Mouse (Mus musculus) MEL (cell line): ENCODE measurements around the gene Slc35e4. TPM values are rescaled to one million over a fixed set of nuclear protein-coding genes. Genes with fewer than 3 reads are reported as not detected.

ENCODE experiments used
- DNase-seq: peaks from one replicate; pipeline ENCODE4 v3.0.0; 2011; ENCODE audit warnings: low read depth, low spot score
- H3K27ac ChIP-seq: 2 replicates; pipeline ENCODE4 v1.5.1; 2012; ENCODE audit warnings: low read depth, mild to moderate bottlenecking, control low read depth, low read length, moderate library complexity; ENCODE audit not compliant: control insufficient read depth
- H3K27me3 ChIP-seq, 2 experiments: fragments of 150-350 bp in 1 of 2; sonication (generic) in 1 of 2; 2 replicates each; pipeline ENCODE4 v1.6.1; 2012; ENCODE audit warnings: low read length in 2 of 2, mild to moderate bottlenecking in 2 of 2, improper control_type of control experiment in 1 of 2, moderate library complexity in 1 of 2; ENCODE audit not compliant: insufficient read depth in 2 of 2, control insufficient read depth in 1 of 2
- H3K36me3 ChIP-seq, 2 experiments: 2 replicates each; pipeline ENCODE4 v1.6.1; 2012 to 2014; ENCODE audit warnings: low read length in 2 of 2, improper control_type of control experiment in 1 of 2, inconsistent platforms in 1 of 2, mild to moderate bottlenecking in 1 of 2; ENCODE audit not compliant: insufficient read depth in 2 of 2, control insufficient read depth in 1 of 2
- H3K4me1 ChIP-seq, 2 experiments: fragments of 150-350 bp in 1 of 2; sonication (generic) in 1 of 2; 2 replicates each; pipeline ENCODE4 v1.6.1; 2012; ENCODE audit warnings: low read length in 2 of 2, improper control_type of control experiment in 1 of 2, mild to moderate bottlenecking in 1 of 2; ENCODE audit not compliant: insufficient read depth in 2 of 2, control insufficient read depth in 1 of 2
- H3K4me3 ChIP-seq, 2 experiments: fragments of 150-350 bp in 1 of 2; sonication (generic) in 1 of 2; 2 replicates each; pipeline ENCODE4 v1.5.1; 2012; ENCODE audit warnings: low read depth in 2 of 2, low read length in 2 of 2, mild to moderate bottlenecking in 2 of 2, moderate library complexity in 2 of 2, control low read depth in 1 of 2, improper control_type of control experiment in 1 of 2; ENCODE audit not compliant: control insufficient read depth in 1 of 2, insufficient read depth in 1 of 2
- H3K79me2 ChIP-seq: 2 replicates; pipeline ENCODE4 v1.6.1; 2012; ENCODE audit warnings: mild to moderate bottlenecking, low read length, moderate library complexity; ENCODE audit not compliant: control insufficient read depth, poor library complexity, insufficient read depth
- H3K9ac ChIP-seq: 2 replicates; pipeline ENCODE4 v1.6.1; 2012; ENCODE audit warnings: low read depth, mild to moderate bottlenecking, control low read depth, low read length, moderate library complexity; ENCODE audit not compliant: control insufficient read depth, poor library complexity, severe bottlenecking
- H3K9me3 ChIP-seq: fragments of 150-350 bp; sonication (generic); replicated peaks from 2 replicates; pipeline ENCODE4 v1.6.1; 2012; ENCODE audit warnings: mild to moderate bottlenecking, low read length, improper control_type of control experiment, moderate library complexity; ENCODE audit not compliant: insufficient read depth
- BHLHE40 ChIP-seq: IDR thresholded peaks from 2 replicates; pipeline ENCODE4 v1.6.1; 2012; ENCODE audit warnings: low read depth, mild to moderate bottlenecking, inconsistent platforms, low read length, improper control_type of control experiment, borderline replicate concordance
- CHD1 ChIP-seq: IDR thresholded peaks from 2 replicates; pipeline ENCODE4 v1.6.1; 2012; ENCODE audit warnings: low read depth, mild to moderate bottlenecking, inconsistent platforms, low read length, improper control_type of control experiment
- E2F4 ChIP-seq: IDR thresholded peaks from 2 replicates; pipeline ENCODE4 v1.6.1; 2011; ENCODE audit warnings: low read depth, low read length, improper control_type of control experiment, borderline replicate concordance
- GABPA ChIP-seq: IDR thresholded peaks from 2 replicates; pipeline ENCODE4 v1.6.1; 2012; ENCODE audit warnings: low read depth, mild to moderate bottlenecking, inconsistent platforms, low read length, improper control_type of control experiment, moderate library complexity
- GATA1 ChIP-seq: IDR thresholded peaks from 2 replicates; pipeline ENCODE4 v1.6.1; 2011; ENCODE audit warnings: low read depth, low read length, improper control_type of control experiment
- HCFC1 ChIP-seq: IDR thresholded peaks from 2 replicates; pipeline ENCODE4 v1.6.1; 2012; ENCODE audit warnings: low read depth, mild to moderate bottlenecking, inconsistent platforms, low read length, improper control_type of control experiment, moderate library complexity
- JUND ChIP-seq: IDR thresholded peaks from 2 replicates; pipeline ENCODE4 v1.6.1; 2011; ENCODE audit warnings: low read depth, mild to moderate bottlenecking, improper control_type of control experiment, low read length
- KAT2A ChIP-seq: conservative IDR thresholded peaks from 2 replicates; pipeline ENCODE4 v1.6.1; 2012; ENCODE audit warnings: low read depth, low read length, improper control_type of control experiment, inconsistent platforms
- MAFK ChIP-seq: IDR thresholded peaks from 2 replicates; pipeline ENCODE4 v1.6.1; 2011; ENCODE audit warnings: low read depth, mild to moderate bottlenecking, low read length, improper control_type of control experiment, borderline replicate concordance
- MAX ChIP-seq: IDR thresholded peaks from 2 replicates; pipeline ENCODE4 v1.6.1; 2011; ENCODE audit warnings: low read length, improper control_type of control experiment
- MAZ ChIP-seq: IDR thresholded peaks from 2 replicates; pipeline ENCODE4 v1.6.1; 2012; ENCODE audit warnings: low read depth, mild to moderate bottlenecking, inconsistent platforms, low read length, improper control_type of control experiment
- MEF2A ChIP-seq: IDR thresholded peaks from 2 replicates; pipeline ENCODE4 v1.6.1; 2014; ENCODE audit warnings: low read depth, mild to moderate bottlenecking, inconsistent platforms, low read length, improper control_type of control experiment; ENCODE audit not compliant: poor library complexity, insufficient replicate concordance, severe bottlenecking; ENCODE audit errors: extremely low read depth
- MXI1 ChIP-seq: IDR thresholded peaks from 2 replicates; pipeline ENCODE4 v1.6.1; 2011; ENCODE audit warnings: mild to moderate bottlenecking, low read depth, low read length, improper control_type of control experiment
- MYB ChIP-seq: IDR thresholded peaks from 2 replicates; pipeline ENCODE4 v1.6.1; 2011; ENCODE audit warnings: mild to moderate bottlenecking, low read depth, low read length, improper control_type of control experiment
- MYC ChIP-seq: IDR thresholded peaks from 2 replicates; pipeline ENCODE4 v1.6.1; 2011; ENCODE audit warnings: low read depth, mild to moderate bottlenecking, low read length, improper control_type of control experiment, moderate library complexity
- NELFE ChIP-seq: IDR thresholded peaks from 2 replicates; pipeline ENCODE4 v1.6.1; 2011; ENCODE audit warnings: low read depth, low read length, improper control_type of control experiment
- NRF1 ChIP-seq: IDR thresholded peaks from 2 replicates; pipeline ENCODE4 v1.6.1; 2014; ENCODE audit warnings: low read depth, mild to moderate bottlenecking, inconsistent platforms, low read length, improper control_type of control experiment, moderate library complexity; ENCODE audit not compliant: poor library complexity, insufficient read depth, severe bottlenecking
- POLR2A ChIP-seq, 2 experiments: IDR thresholded peaks; 2 replicates each; pipeline ENCODE4 v1.6.1; 2011 to 2012; ENCODE audit warnings: low read length in 2 of 2, mild to moderate bottlenecking in 2 of 2, control low read depth in 1 of 2, improper control_type of control experiment in 1 of 2, low read depth in 1 of 2, moderate library complexity in 1 of 2; ENCODE audit not compliant: control insufficient read depth in 1 of 2, insufficient read depth in 1 of 2, poor library complexity in 1 of 2
- POLR2AphosphoS2 ChIP-seq: IDR thresholded peaks from 2 replicates; pipeline ENCODE4 v1.6.1; 2011; ENCODE audit warnings: low read length, improper control_type of control experiment
- RCOR1 ChIP-seq: IDR thresholded peaks from 2 replicates; pipeline ENCODE4 v1.6.1; 2012; ENCODE audit warnings: low read depth, mild to moderate bottlenecking, inconsistent platforms, low read length, improper control_type of control experiment
- SMC3 ChIP-seq: IDR thresholded peaks from 2 replicates; pipeline ENCODE4 v1.6.1; 2011; ENCODE audit warnings: low read depth, low read length, improper control_type of control experiment
- TCF12 ChIP-seq: IDR thresholded peaks from 2 replicates; pipeline ENCODE4 v1.6.1; 2014; ENCODE audit warnings: low read depth, mild to moderate bottlenecking, inconsistent platforms, low read length, improper control_type of control experiment, moderate library complexity
- UBTF ChIP-seq: IDR thresholded peaks from 2 replicates; pipeline ENCODE4 v1.6.1; 2012; ENCODE audit warnings: low read depth, mild to moderate bottlenecking, inconsistent platforms, low read length, improper control_type of control experiment, moderate library complexity, borderline replicate concordance; ENCODE audit not compliant: insufficient read depth
- ZC3H11A ChIP-seq: IDR thresholded peaks from 2 replicates; pipeline ENCODE4 v1.6.1; 2012; ENCODE audit warnings: low read depth, mild to moderate bottlenecking, inconsistent platforms, low read length, improper control_type of control experiment
- ZMIZ1 ChIP-seq: IDR thresholded peaks from 2 replicates; pipeline ENCODE4 v1.6.1; 2012; ENCODE audit warnings: low read depth, mild to moderate bottlenecking, inconsistent platforms, low read length, improper control_type of control experiment, moderate library complexity
- ZNF384 ChIP-seq: IDR thresholded peaks from 2 replicates; pipeline ENCODE4 v1.6.1; 2012; ENCODE audit warnings: low read depth, mild to moderate bottlenecking, inconsistent platforms, low read length, improper control_type of control experiment
- polyA plus RNA-seq, 2 experiments: library from polyadenylated mRNA; stranded (reverse) in 1 of 2; unstranded in 1 of 2; fragments of >175 nt in 1 of 2; fragments of >200 nt in 1 of 2; gene quantifications; 2 replicates each; pipeline versions ENCODE4 v1.2.1 to v1.2.4; 2012; ENCODE audit warnings: low replicate concordance in 2 of 2, low read depth in 1 of 2; ENCODE audit not compliant: insufficient read length in 2 of 2, insufficient read depth in 1 of 2, missing spikeins in 1 of 2
- total RNA-seq: library from RNA; depleted of rRNA; stranded (reverse); fragments of 300-350 nt; gene quantifications from 2 replicates; pipeline ENCODE4 v1.2.3, GENCODE M21; 2012

The Slc35e4 gene
- total and polyA plus RNA-seq, 3 experiments, result 12.1 to 14.0 TPM; not detected in 1

DNA sequence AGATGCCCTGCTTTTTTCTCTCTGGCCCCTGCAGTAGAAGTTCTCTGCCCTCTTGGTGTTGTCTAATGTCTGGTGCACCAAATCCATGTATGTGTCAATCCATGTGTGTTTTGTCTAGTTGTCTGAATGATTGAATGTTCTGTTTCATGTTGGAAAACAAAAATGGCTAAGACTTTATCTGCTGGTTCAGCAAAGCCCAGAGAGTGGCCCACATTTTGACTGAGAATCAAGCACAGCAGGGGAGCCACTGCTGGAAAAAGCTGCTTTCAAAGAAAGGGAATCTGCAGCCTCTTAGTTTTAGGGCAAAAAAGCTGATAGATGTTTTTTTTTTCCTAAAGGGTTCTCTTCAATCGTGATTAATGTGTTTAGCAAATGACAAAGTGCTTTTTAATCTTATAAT, 31.9 kb upstream of the Slc35e4 start:
- H3K27me3 ChIP-seq, result peaks cover 6 to 19% of the 10 kb centered on the region in 2 experiments
- no peak for TF ChIP-seq GATA1
- TF ChIP-seq UBTF, result no peak
- TF ChIP-seq NELFE, result no peak
- no peak for TF ChIP-seq POLR2A (IDR thresholded peaks at IDR 0.05; ENCODE audit: control insufficient read depth in 1 of 2, insufficient read depth in 1 of 2, low read depth in 1 of 2, low read length in 2 of 2, poor library complexity in 1 of 2)
- no peak for TF ChIP-seq SMC3
- no peak for TF ChIP-seq MXI1
- no peak for TF ChIP-seq TCF12
- no peak for TF ChIP-seq MYB
- TF ChIP-seq ZNF384, result no peak
- TF ChIP-seq CHD1, result no peak
- TF ChIP-seq, all 39 proteins: peak for 0
- Histone ChIP-seq H3K79me2 (no peaks in the 10 kb centered on the region), H3K27ac (no peak overlapping the region), H3K9ac (no peak overlapping the region), H3K9me3 (no peaks in the 10 kb centered on the region), H3K36me3 (no peaks in the 10 kb centered on the region), H3K4me3 (no peak overlapping the region), H3K4me1 (no peaks in the 10 kb centered on the region)
- DNase-seq, result no peak

GRCm38 (mm10) chr11:3941371-3941770, 26.9 kb upstream of the Slc35e4 start:
- TF ChIP-seq KAT2A (no peak), MAX (no peak), ZNF384 (no peak), SMC3 (no peak), HCFC1 (no peak), MYC (no peak), GABPA (no peak), E2F4 (no peak), ZMIZ1 (no peak), CHD1 (no peak), NRF1 (no peak), JUND (no peak), MAZ (no peak), MEF2A (no peak), RCOR1 (no peak), ZC3H11A (no peak), UBTF (no peak), MAFK (no peak), POLR2AphosphoS2 (no peak), BHLHE40 (no peak)
- no peak for DNase-seq
- H3K9me3 ChIP-seq, result no peaks in the 10 kb centered on the region
- no peaks in the 10 kb centered on the region for H3K4me1 ChIP-seq
- peaks cover 25 to 27% of the 10 kb centered on the region in 2 experiments for H3K27me3 ChIP-seq
- no peak overlapping the region for H3K4me3 ChIP-seq
- no peak overlapping the region for H3K9ac ChIP-seq
- H3K36me3 ChIP-seq, result no peaks in the 10 kb centered on the region
- H3K27ac ChIP-seq, result no peak overlapping the region
- no peaks in the 10 kb centered on the region for H3K79me2 ChIP-seq
